Mouse (Mus musculus): ENCODE results near the gene H3f3a.

DNA sequence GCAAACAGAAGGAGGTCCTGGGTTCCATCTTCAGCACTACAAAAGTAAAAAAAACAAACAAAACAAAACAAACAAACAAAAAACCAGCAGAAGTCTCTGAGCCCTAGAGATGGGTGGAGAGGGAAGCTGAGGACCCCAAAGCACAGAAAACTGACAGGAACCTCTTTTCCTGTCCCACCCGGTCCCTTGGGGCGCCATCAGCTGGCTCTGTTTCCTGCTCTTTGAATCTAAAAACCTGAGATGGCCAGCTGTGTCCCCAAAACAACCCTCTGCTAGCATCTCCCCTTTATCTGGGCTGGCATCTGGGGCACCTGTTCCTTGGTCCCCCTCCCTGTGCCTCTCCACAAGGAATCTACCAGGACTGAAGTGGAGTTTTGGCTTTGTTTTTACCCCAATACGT is 11.0 kb upstream of the H3f3a start:
- TF ChIP-seq CTCF (IDR thresholded peaks at IDR 0.05; ENCODE audit: insufficient read depth, low read length) (no peak), POLR2A (IDR thresholded peaks at IDR 0.05; ENCODE audit: borderline replicate concordance, extremely low read depth, low read depth, low read length) (no peak)
